Mouse (Mus musculus): ENCODE data around the gene Gtf2h4. TPM values are rescaled to one million over a fixed set of nuclear protein-coding genes. Genes with fewer than 3 reads are reported as not detected.

Gene Gtf2h4
- polyA plus RNA-seq (2016; fragmentation: Nextera tagmentation; extraction: Ambion mirVana) = 34.7 and 37.7 TPM in 2 replicates

GRCm38 (mm10) chr17:35673416-35674035, at the start of gene Gtf2h4:
Gtf2h4 (minus strand) TSS chr17:35673739.
- Histone ChIP-seq H3K36me3 (no peaks in the 10 kb centered on the region), H3K9me3 (replicated peaks) (no peaks in the 10 kb centered on the region), H3K27me3 (no peaks in the 10 kb centered on the region), H3K9ac (peak within 1 kb of the TSS; percentile 87), H3K4me2 (replicated peaks) (peak within 1 kb of the TSS; percentile 84), H3K4me3 (peak within 1 kb of the TSS; percentile 67), H3K27ac (0 out of 2 replicates have a peak within 1 kb of the TSS, but pooled peaks have one; percentile 35), H3K4me1 (peaks cover 7% of the 10 kb centered on the region)
- peak; percentile 96 for ATAC-seq (ENCODE audit: low FRiP score)
- WGBS = 1% methylated on average over 23 of the region's 23 CpGs

- H3K9me3 ChIP-seq (replicated peaks) = no peaks in the 10 kb centered on the region
- no peaks in the 10 kb centered on the region for H3K36me3 ChIP-seq
- no peak overlapping the region for H3K4me2 ChIP-seq (replicated peaks)
- no peak for ATAC-seq (ENCODE audit: low FRiP score)
- H3K27me3 ChIP-seq = 0 out of 2 replicates have a peak, but pooled peaks cover 3% of the 10 kb centered on the region
- H3K27ac ChIP-seq = no peak overlapping the region
- H3K9ac ChIP-seq = no peak overlapping the region
- WGBS = 70% methylated on average over 8 of the region's 8 CpGs
- peaks cover 11% of the 10 kb centered on the region for H3K4me1 ChIP-seq
- H3K4me3 ChIP-seq = no peak overlapping the region
Measured at GRCm38 (mm10) chr17:35721676-35722075, 48.1 kb upstream of the Gtf2h4 start.

- Histone ChIP-seq H3K4me2 (replicated peaks) (peak overlapping the region; percentile 29), H3K27ac (peak overlapping the region; percentile 44; the same call in 1 of the 2 replicates), H3K27me3 (no peaks in the 10 kb centered on the region), H3K4me3 (no peak overlapping the region), H3K9ac (no peak overlapping the region), H3K36me3 (no peaks in the 10 kb centered on the region), H3K4me1 (peaks cover 11% of the 10 kb centered on the region), H3K9me3 (replicated peaks) (no peaks in the 10 kb centered on the region)
- WGBS = 11% methylated on average over 11 of the region's 11 CpGs
- ATAC-seq (ENCODE audit: low FRiP score) = 0 out of 2 replicates have a peak, but pooled peaks have one; percentile 52
Measured at GRCm38 (mm10) chr17:35720340-35720727, 46.8 kb upstream of the Gtf2h4 start.

- H3K9me3 ChIP-seq (replicated peaks) = no peaks in the 10 kb centered on the region
- ATAC-seq (ENCODE audit: low FRiP score) = no peak
- no peak overlapping the region for H3K4me3 ChIP-seq
- no peaks in the 10 kb centered on the region for H3K36me3 ChIP-seq
- no peaks in the 10 kb centered on the region for H3K27me3 ChIP-seq
- 0 out of 2 replicates have a peak overlapping the region, but pooled peaks have one; percentile 44 for H3K27ac ChIP-seq
- H3K4me2 ChIP-seq (replicated peaks) = no peak overlapping the region
- no peak overlapping the region for H3K9ac ChIP-seq
- H3K4me1 ChIP-seq = peaks cover 11% of the 10 kb centered on the region
- WGBS = 58% methylated on average over 9 of the region's 9 CpGs
Measured at GRCm38 (mm10) chr17:35719616-35720339, 46.2 kb upstream of the Gtf2h4 start.

GRCm38 (mm10) chr17:35717080-35717479, 43.5 kb upstream of the Gtf2h4 start:
- Histone ChIP-seq H3K4me2 (replicated peaks) (no peak overlapping the region), H3K36me3 (no peaks in the 10 kb centered on the region), H3K27me3 (no peaks in the 10 kb centered on the region), H3K27ac (no peak overlapping the region), H3K4me1 (peaks cover 11% of the 10 kb centered on the region), H3K9ac (no peak overlapping the region), H3K4me3 (no peak overlapping the region), H3K9me3 (replicated peaks) (no peaks in the 10 kb centered on the region)
- no peak for ATAC-seq (ENCODE audit: low FRiP score)
- 88% methylated on average over 6 of the region's 6 CpGs for WGBS

- no peak overlapping the region for H3K4me2 ChIP-seq (replicated peaks)
- H3K36me3 ChIP-seq = no peaks in the 10 kb centered on the region
- H3K9ac ChIP-seq = no peak overlapping the region
- no peak overlapping the region for H3K27ac ChIP-seq
- H3K4me3 ChIP-seq = no peak overlapping the region
- ATAC-seq (ENCODE audit: low FRiP score) = no peak
- no peaks in the 10 kb centered on the region for H3K27me3 ChIP-seq
- WGBS = 88% methylated on average over 3 of the region's 3 CpGs
- H3K9me3 ChIP-seq (replicated peaks) = no peaks in the 10 kb centered on the region
- peaks cover 13% of the 10 kb centered on the region for H3K4me1 ChIP-seq
Measured at GRCm38 (mm10) chr17:35716114-35716513, 42.6 kb upstream of the Gtf2h4 start.

- no peaks in the 10 kb centered on the region for H3K27me3 ChIP-seq
- no peaks in the 10 kb centered on the region for H3K9me3 ChIP-seq (replicated peaks)
- H3K9ac ChIP-seq = no peak overlapping the region
- H3K36me3 ChIP-seq = no peaks in the 10 kb centered on the region
- peak; percentile 86 for ATAC-seq (ENCODE audit: low FRiP score)
- H3K4me1 ChIP-seq = peaks cover 16% of the 10 kb centered on the region
- H3K27ac ChIP-seq = peak overlapping the region; percentile 50
- no peak overlapping the region for H3K4me2 ChIP-seq (replicated peaks)
- no peak overlapping the region for H3K4me3 ChIP-seq
- 31% methylated on average over 8 of the region's 8 CpGs for WGBS
Measured at GRCm38 (mm10) chr17:35710705-35711347, 37.3 kb upstream of the Gtf2h4 start.

- Histone ChIP-seq H3K9me3 (replicated peaks) (no peaks in the 10 kb centered on the region), H3K4me3 (no peak overlapping the region), H3K4me1 (peaks cover 36% of the 10 kb centered on the region), H3K9ac (no peak overlapping the region), H3K36me3 (no peaks in the 10 kb centered on the region), H3K27me3 (no peaks in the 10 kb centered on the region), H3K27ac (no peak overlapping the region), H3K4me2 (replicated peaks) (no peak overlapping the region)
- 76% methylated on average over 2 of the region's 2 CpGs for WGBS
- no peak for ATAC-seq (ENCODE audit: low FRiP score)
Measured at GRCm38 (mm10) chr17:35708611-35709010, 35.1 kb upstream of the Gtf2h4 start.

GRCm38 (mm10) chr17:35707929-35708328, 34.4 kb upstream of the Gtf2h4 start:
- ATAC-seq (ENCODE audit: low FRiP score) = no peak
- no peak overlapping the region for H3K27ac ChIP-seq
- H3K27me3 ChIP-seq = no peaks in the 10 kb centered on the region
- 67% methylated on average over 7 of the region's 7 CpGs for WGBS
- H3K4me1 ChIP-seq = peaks cover 36% of the 10 kb centered on the region
- no peaks in the 10 kb centered on the region for H3K36me3 ChIP-seq
- H3K4me2 ChIP-seq (replicated peaks) = no peak overlapping the region
- H3K4me3 ChIP-seq = no peak overlapping the region
- no peaks in the 10 kb centered on the region for H3K9me3 ChIP-seq (replicated peaks)
- H3K9ac ChIP-seq = no peak overlapping the region

GRCm38 (mm10) chr17:35705836-35706235, 32.3 kb upstream of the Gtf2h4 start:
- Histone ChIP-seq H3K4me3 (no peak overlapping the region), H3K9me3 (replicated peaks) (no peaks in the 10 kb centered on the region), H3K27ac (peak overlapping the region; percentile 99), H3K4me2 (replicated peaks) (no peak overlapping the region), H3K9ac (no peak overlapping the region), H3K27me3 (no peaks in the 10 kb centered on the region), H3K36me3 (no peaks in the 10 kb centered on the region), H3K4me1 (peaks cover 38% of the 10 kb centered on the region)
- WGBS = 12% methylated on average over 4 of the region's 4 CpGs
- no peak for ATAC-seq (ENCODE audit: low FRiP score)

- H3K4me2 ChIP-seq (replicated peaks) = peak within 1 kb of the TSS; percentile 70
- 6% methylated on average over 19 of the region's 19 CpGs for WGBS
- H3K36me3 ChIP-seq = no peaks in the 10 kb centered on the region
- peak; percentile 72 for ATAC-seq (ENCODE audit: low FRiP score)
- H3K4me3 ChIP-seq = peak within 1 kb of the TSS; percentile 85
- peaks cover 33% of the 10 kb centered on the region for H3K4me1 ChIP-seq
- H3K27me3 ChIP-seq = no peaks in the 10 kb centered on the region
- H3K27ac ChIP-seq = peak within 1 kb of the TSS; percentile 99
- peak within 1 kb of the TSS; percentile 97 for H3K9ac ChIP-seq
- no peaks in the 10 kb centered on the region for H3K9me3 ChIP-seq (replicated peaks)
Measured at GRCm38 (mm10) chr17:35704621-35705464, 31.3 kb upstream of the Gtf2h4 start, which contains the start of gene Ddr1. Ddr1 (minus strand) TSS chr17:35704621.

Data from hindbrain, embryonic 12.5 days (tissue).